Mouse (Mus musculus) neural tube, embryonic 14.5 days (tissue): Measurements from ENCODE around the gene H2bfm. TPM values are rescaled to one million over a fixed set of nuclear protein-coding genes. Genes with fewer than 3 reads are reported as not detected.
A peak's percentile ranks its signal among the peaks of the same experiment; 100 is the strongest.
"Not testable (repeated sequence)": the region's sequence is repeated elsewhere in the genome, so short reads cannot be mapped to it uniquely, and the experiment has no call there.

Experiments
- ATAC-seq: fragments of 200-750 bp; cut with Nextera tagmentation; 2 replicates; pipeline ENCODE4 v1.8.0; 2017; ENCODE audit warnings: low read depth, mild to moderate bottlenecking, moderate TSS enrichment, moderate library complexity
- H3K27ac ChIP-seq: fragments of 300-500 bp; sonication (generic); 2 replicates; pipeline ENCODE4 v1.5.1; 2014; ENCODE audit warnings: low read depth, mild to moderate bottlenecking, control low read depth, low read length, moderate library complexity, mixed read lengths
- H3K27me3 ChIP-seq: fragments of 300-500 bp; sonication (generic); 2 replicates; pipeline ENCODE4 v1.6.1; 2014; ENCODE audit warnings: low read length; ENCODE audit not compliant: control insufficient read depth, insufficient read depth
- H3K36me3 ChIP-seq: fragments of 300-500 bp; sonication (generic); 2 replicates; pipeline ENCODE4 v1.6.1; 2014; ENCODE audit warnings: low read length, mixed read lengths; ENCODE audit not compliant: control insufficient read depth, insufficient read depth
- H3K4me1 ChIP-seq: fragments of 300-500 bp; sonication (generic); 2 replicates; pipeline ENCODE4 v1.6.1; 2014; ENCODE audit warnings: low read length; ENCODE audit not compliant: control insufficient read depth, insufficient read depth
- H3K4me2 ChIP-seq: fragments of 300-500 bp; sonication (generic); 2 replicates; pipeline ENCODE4 v1.6.1; 2014; ENCODE audit warnings: mild to moderate bottlenecking, low read depth, low read length, control low read depth
- H3K4me3 ChIP-seq: fragments of 300-500 bp; sonication (generic); 2 replicates; pipeline ENCODE4 v1.5.1; 2014; ENCODE audit warnings: low read depth, low read length, control low read depth, mixed read lengths
- H3K9ac ChIP-seq: fragments of 300-500 bp; sonication (generic); replicated peaks from 2 replicates; pipeline ENCODE4 v1.6.1; 2014; ENCODE audit warnings: low read depth, mild to moderate bottlenecking, control low read depth, low read length, mixed read lengths
- H3K9me3 ChIP-seq: fragments of 300-500 bp; sonication (generic); 2 replicates; pipeline ENCODE4 v1.6.1; 2016; ENCODE audit warnings: low read length; ENCODE audit not compliant: control insufficient read depth
- WGBS: fragments of 180-500 bp; shearing (Covaris S2); extraction: QIAGEN DNeasy Blood & Tissue Kit; methylation state at CpG from one replicate; pipeline ENCODE4 v1.1.7; 2014; 5-methylcytosine and 5-hydroxymethylcytosine counted together
- polyA plus RNA-seq: library from polyadenylated mRNA; unstranded; fragments of >200 nt; fragmentation: Nextera tagmentation; extraction: Ambion mirVana; gene quantifications from 2 replicates; pipeline ENCODE4 v1.2.1, GENCODE M21; 2014

The H2bfm gene
- not detected in 2 replicates for polyA plus RNA-seq

- 89% methylated on average over 14 of the region's 14 CpGs for WGBS
Observed at GRCm38 (mm10) chrX:136927031-136927430, at the start of gene H2bfm. Gene H2bfm (plus strand): TSS chrX:136927325.

DNA sequence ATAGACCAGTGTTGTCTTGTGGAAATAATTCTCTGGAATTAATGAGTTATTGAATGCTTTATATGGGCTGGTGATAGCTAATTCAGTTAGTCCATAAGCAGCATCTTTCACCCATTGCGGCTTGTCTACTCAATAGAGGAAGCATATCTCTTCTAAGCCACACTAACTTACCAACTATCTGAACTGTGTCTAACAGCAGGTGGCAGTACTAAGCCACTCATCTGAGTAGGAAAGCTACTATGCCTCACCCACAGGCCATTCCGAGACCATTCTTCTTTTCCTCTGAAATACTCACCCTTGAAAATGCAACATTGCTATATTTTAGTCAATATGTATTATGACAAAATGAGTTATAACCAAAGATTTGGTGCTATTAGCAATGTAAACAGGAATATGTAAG is 31.4 kb upstream of the H2bfm start:
- H3K27ac ChIP-seq, result no peak overlapping the region
- no peaks in the 10 kb centered on the region for H3K9me3 ChIP-seq
- H3K4me3 ChIP-seq, result no peak overlapping the region
- no peak overlapping the region for H3K9ac ChIP-seq
- no peaks in the 10 kb centered on the region for H3K27me3 ChIP-seq
- ATAC-seq, result no peak
- no peaks in the 10 kb centered on the region for H3K4me1 ChIP-seq
- H3K36me3 ChIP-seq, result no peaks in the 10 kb centered on the region
- WGBS, result 65% methylated on average over 2 of the region's 2 CpGs
- no peak overlapping the region for H3K4me2 ChIP-seq

More at GRCm38 (mm10) chrX:136927031-136927430, at the start of gene H2bfm:
- Histone ChIP-seq H3K9ac (no peak within 1 kb of the TSS), H3K4me3 (no peak within 1 kb of the TSS), H3K4me1 (no peaks in the 10 kb centered on the region), H3K27me3 (no peaks in the 10 kb centered on the region), H3K36me3 (no peaks in the 10 kb centered on the region), H3K27ac (no peak within 1 kb of the TSS), H3K9me3 (no peaks in the 10 kb centered on the region), H3K4me2 (no peak within 1 kb of the TSS)
- no peak for ATAC-seq

- no peak overlapping the region for H3K4me2 ChIP-seq
- no peak overlapping the region for H3K27ac ChIP-seq
- no peaks in the 10 kb centered on the region for H3K36me3 ChIP-seq
- H3K27me3 ChIP-seq, result no peaks in the 10 kb centered on the region
- no peak overlapping the region for H3K4me3 ChIP-seq
- no peak for ATAC-seq
- WGBS, result 57% methylated on average over 4 of the region's 4 CpGs
- H3K9ac ChIP-seq, result no peak overlapping the region
- no peaks in the 10 kb centered on the region for H3K4me1 ChIP-seq
- H3K9me3 ChIP-seq, result no peaks in the 10 kb centered on the region
Observed at GRCm38 (mm10) chrX:136904369-136904768, 22.8 kb upstream of the H2bfm start.

GRCm38 (mm10) chrX:136925863-136926262 is 1.3 kb upstream of the H2bfm start:
- Histone ChIP-seq H3K36me3 (no peaks in the 10 kb centered on the region), H3K4me2 (no peak overlapping the region), H3K9me3 (no peaks in the 10 kb centered on the region), H3K4me1 (no peaks in the 10 kb centered on the region), H3K9ac (no peak overlapping the region), H3K27ac (no peak overlapping the region), H3K27me3 (no peaks in the 10 kb centered on the region), H3K4me3 (no peak overlapping the region)
- ATAC-seq, result no peak

- Histone ChIP-seq H3K9me3 (no peaks in the 10 kb centered on the region), H3K4me3 (no peak overlapping the region), H3K4me1 (no peaks in the 10 kb centered on the region), H3K4me2 (no peak overlapping the region), H3K36me3 (no peaks in the 10 kb centered on the region), H3K27me3 (no peaks in the 10 kb centered on the region), H3K9ac (no peak overlapping the region), H3K27ac (no peak overlapping the region)
- ATAC-seq, result no peak
- 43% methylated on average over 3 of the region's 3 CpGs for WGBS
Observed at GRCm38 (mm10) chrX:136937985-136938384, 10.9 kb downstream of the H2bfm start.

DNA sequence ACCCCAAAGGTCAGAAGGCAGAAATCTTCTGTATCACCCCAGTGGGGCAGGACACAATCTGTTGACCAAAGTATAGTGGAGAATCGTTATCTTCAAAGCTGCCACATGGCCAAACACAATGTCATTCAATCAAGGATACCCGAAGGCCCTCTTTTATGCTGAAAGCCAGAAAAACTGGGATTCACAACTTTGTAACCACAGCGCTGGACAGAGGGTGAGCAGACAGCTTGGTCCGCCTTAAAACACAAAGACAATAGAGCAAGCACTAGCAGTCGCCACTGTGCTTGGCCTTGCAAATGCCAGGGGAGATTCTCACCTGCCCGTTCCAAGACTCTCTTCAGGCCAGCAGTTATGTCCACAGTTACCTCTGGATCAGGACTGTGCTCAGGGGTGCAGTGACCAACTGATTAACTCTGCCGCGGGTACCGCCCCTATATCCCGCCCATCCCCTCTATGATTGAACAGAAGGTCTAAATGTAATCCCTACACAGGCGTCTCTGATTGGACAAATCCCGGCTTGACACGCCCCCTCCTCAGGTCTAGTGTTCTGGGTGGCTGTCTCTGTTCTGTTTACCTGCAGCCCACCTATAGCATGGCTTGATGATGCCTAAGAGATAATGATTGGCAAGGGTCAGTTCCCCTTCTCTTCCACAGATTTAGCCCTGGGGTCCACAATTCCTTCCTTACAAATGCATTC is 30.6 kb downstream of the H2bfm start:
- H3K9me3 ChIP-seq, H3K4me1 ChIP-seq, H3K27me3 ChIP-seq, H3K36me3 ChIP-seq, H3K27ac ChIP-seq: not testable (repeated sequence)
- peak; percentile 100 for ATAC-seq
- Histone ChIP-seq H3K4me2 (peak overlapping the region; percentile 38), H3K4me3 (peak overlapping the region; percentile 27), H3K9ac (peak overlapping the region; percentile 41; the same call in 1 of the 2 replicates)
- 27% methylated on average over 13 of the region's 13 CpGs for WGBS

GRCm38 (mm10) chrX:136958300-136958699 is 31.2 kb downstream of the H2bfm start:
- peak; percentile 26 for ATAC-seq
- H3K4me1 ChIP-seq, H3K9me3 ChIP-seq, H3K27me3 ChIP-seq, H3K36me3 ChIP-seq, H3K9ac ChIP-seq, H3K27ac ChIP-seq: not testable (repeated sequence)
- Histone ChIP-seq H3K4me2 (peak overlapping the region; percentile 38), H3K4me3 (peak overlapping the region; percentile 27)
- WGBS, result 55% methylated on average over 5 of the region's 5 CpGs

DNA sequence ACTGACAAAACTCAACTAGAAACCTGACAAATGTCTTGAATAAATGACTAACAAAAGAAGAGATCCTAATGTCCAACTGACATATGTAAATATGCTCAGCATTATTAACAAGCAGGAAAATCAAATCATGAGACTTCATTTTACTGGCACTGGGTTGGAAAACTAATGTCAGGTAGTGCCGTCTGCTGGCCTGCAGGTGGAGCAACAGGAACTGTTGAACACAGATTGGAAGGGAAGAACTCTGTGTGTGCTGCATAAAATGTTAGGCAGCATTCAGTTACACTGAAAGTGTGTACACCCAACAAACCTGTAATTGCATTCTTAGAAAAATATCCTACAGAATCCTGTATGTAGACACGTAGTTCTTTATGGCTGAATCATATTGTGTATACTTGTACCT is 32.6 kb downstream of the H2bfm start:
- Histone ChIP-seq H3K4me3 (no peak overlapping the region), H3K9me3 (no peaks in the 10 kb centered on the region), H3K4me2 (no peak overlapping the region), H3K27me3 (no peaks in the 10 kb centered on the region), H3K27ac (no peak overlapping the region), H3K9ac (no peak overlapping the region), H3K36me3 (no peaks in the 10 kb centered on the region), H3K4me1 (no peaks in the 10 kb centered on the region)
- 31% methylated on average over 2 of the region's 2 CpGs for whole genome bisulfite sequencing
- ATAC-seq, result no peak

DNA sequence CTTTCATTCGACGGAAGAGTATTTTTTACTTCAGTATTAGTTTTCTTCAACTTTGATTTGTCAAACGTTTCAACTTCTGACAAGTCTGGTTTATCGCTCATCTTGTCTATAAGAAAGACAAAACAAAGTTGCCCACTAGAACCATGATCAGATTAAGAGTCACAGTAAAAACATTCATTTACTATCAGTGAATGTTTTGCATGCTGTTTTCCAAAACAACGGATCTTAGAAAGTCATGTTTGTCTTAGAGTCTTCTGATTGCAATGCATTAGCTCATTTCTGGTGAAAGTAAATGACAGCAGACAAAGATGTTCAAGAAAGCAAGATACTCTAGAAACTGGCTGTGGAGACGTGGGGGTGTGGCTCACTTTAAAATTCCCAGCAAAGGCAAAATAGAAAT is 48.3 kb downstream of the H2bfm start, which contains the start of gene Tmsb15b2:
Tmsb15b2 (minus strand) TSS at position 101 of the 400 bp plus-strand sequence.
- H3K36me3 ChIP-seq, H3K27me3 ChIP-seq, H3K4me1 ChIP-seq, H3K9me3 ChIP-seq, ATAC-seq, H3K27ac ChIP-seq: not testable (repeated sequence)
- 87% methylated on average over 6 of the region's 6 CpGs for WGBS
- Histone ChIP-seq H3K4me3 (peak within 1 kb of the TSS; percentile 39), H3K9ac (peak within 1 kb of the TSS; percentile 32; the same call in 1 of the 2 replicates), H3K4me2 (peak within 1 kb of the TSS; percentile 46)
